Mouse (Mus musculus) kidney, adult 2 months (tissue): Measurements from ENCODE around the gene Sult1b1.

Experiments
- CTCF ChIP-seq: fragments of 200-500 bp; conservative IDR thresholded peaks from 2 replicates; pipeline ENCODE4 v1.5.1; 2011; ENCODE audit warnings: low read depth, mild to moderate bottlenecking, control low read depth, low read length, moderate library complexity, mixed read lengths; ENCODE audit not compliant: insufficient read depth, insufficient read length
- POLR2A ChIP-seq: fragments of 200-500 bp; IDR thresholded peaks from one replicate; pipeline ENCODE4 v1.6.1; 2011; ENCODE audit warnings: low read depth, low read length, control low read depth

DNA sequence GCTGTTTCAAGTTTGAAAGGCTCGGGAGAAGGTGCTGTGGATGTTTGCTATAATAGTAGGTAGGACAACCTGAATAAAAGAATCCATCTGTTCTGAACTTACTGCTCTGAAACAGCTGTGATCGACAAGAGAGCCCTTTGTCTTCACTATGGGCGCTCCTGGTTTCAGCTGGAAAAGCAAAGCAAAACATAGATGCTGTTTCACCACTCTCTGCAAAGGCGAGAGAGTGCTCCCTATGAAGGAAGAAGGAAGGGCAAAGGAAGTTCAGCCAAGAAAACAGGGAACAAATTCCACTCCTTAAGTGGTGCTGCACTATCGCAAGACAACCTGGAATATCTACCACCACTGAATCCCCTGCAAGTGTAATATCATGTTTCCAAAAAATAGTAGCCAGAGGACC, 35.5 kb upstream of the Sult1b1 start:
- TF ChIP-seq CTCF: no peak
- no peak for TF ChIP-seq POLR2A
